Mouse (Mus musculus): ENCODE measurements at regions not wholly inside any gene's neighbourhood (a gene's known extent, or its start where the extent isn't known, plus 50 kb on each side); places are given as distances from the start of the nearest gene placed in this dataset.

DNA sequence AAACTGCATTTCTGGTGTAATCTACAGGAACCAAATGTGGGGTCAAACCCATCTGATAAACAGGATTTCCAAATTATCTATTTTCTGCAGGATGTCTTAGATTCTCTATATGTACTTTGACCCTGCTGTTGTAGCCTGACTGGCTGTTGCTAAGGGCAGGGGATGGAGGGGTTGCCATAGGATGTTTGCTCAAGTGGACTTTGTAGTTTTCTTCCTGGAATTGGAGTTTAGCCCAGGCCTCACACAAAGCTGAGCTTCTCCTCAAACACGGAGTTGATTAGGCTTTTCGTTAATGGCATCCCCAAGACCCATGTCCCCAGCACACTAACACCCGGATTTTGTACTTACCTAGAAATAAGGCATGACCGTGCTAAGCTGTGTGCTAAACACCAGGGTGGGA is 173.3 kb downstream of the Atp23 start:
- no peaks in the 10 kb centered on the region for H3K4me1 ChIP-seq
- H3K9ac ChIP-seq: no peak overlapping the region
- no peak overlapping the region for H3K27ac ChIP-seq
- no peak overlapping the region for H3K4me2 ChIP-seq (replicated peaks)
- H3K9me3 ChIP-seq: no peaks in the 10 kb centered on the region
- no peak overlapping the region for H3K4me3 ChIP-seq
- no peaks in the 10 kb centered on the region for H3K27me3 ChIP-seq
- H3K36me3 ChIP-seq: no peaks in the 10 kb centered on the region
- ATAC-seq (ENCODE audit: insufficient number of reproducible peaks, insufficient read depth, low FRiP score, low TSS enrichment): no peak
- WGBS: 91% methylated on average over 4 of the region's 4 CpGs

DNA sequence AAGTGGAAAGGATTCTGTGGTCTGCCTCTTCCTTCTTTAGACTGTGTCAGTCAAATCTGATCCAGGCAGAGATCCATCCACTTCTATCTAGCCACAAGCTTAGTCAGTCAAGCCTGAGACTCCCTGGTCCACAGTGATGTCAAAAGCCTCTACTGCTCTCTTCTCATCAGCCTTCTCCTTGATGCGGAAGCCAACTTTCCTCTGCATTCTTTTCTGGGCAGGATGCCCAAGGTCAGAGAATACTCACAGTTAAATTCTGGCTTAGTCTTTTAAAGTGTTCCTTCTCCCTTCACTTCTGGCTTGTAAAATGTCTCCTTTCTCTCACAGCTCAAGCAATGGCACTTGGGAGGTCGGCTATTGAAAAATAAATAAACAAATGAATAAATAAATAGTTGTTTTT is 183.2 kb downstream of the Atp23 start:
- ATAC-seq (ENCODE audit: insufficient number of reproducible peaks, insufficient read depth, low FRiP score, low TSS enrichment): no peak
- WGBS: 79% methylated on average over 2 of the region's 2 CpGs
- no peak overlapping the region for H3K9ac ChIP-seq
- no peak overlapping the region for H3K27ac ChIP-seq
- no peaks in the 10 kb centered on the region for H3K36me3 ChIP-seq
- H3K27me3 ChIP-seq: no peaks in the 10 kb centered on the region
- H3K4me2 ChIP-seq (replicated peaks): no peak overlapping the region
- H3K4me1 ChIP-seq: no peaks in the 10 kb centered on the region
- no peak overlapping the region for H3K4me3 ChIP-seq
- no peaks in the 10 kb centered on the region for H3K9me3 ChIP-seq

DNA sequence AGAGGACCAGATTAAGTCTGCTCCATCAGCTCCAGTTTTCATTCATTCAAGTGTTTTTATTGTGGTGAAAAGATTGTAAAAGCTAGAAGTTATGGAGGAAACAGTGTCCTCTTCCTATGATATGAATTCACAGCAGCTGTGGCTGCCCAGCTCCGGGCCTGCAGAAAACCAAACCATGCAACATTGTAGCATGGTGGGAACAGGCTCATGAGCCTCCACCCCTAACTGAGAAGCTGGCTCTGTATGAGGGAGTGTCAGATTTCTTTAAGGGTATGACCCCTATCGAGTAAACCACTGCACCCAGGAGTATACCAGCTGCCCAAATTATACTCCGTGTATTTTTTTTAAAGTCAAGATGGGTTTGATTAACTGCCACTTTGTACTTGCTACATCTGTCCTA is 189.4 kb downstream of the Atp23 start:
- Histone ChIP-seq H3K27me3 (no peaks in the 10 kb centered on the region), H3K27ac (no peak overlapping the region), H3K36me3 (no peaks in the 10 kb centered on the region), H3K9ac (no peak overlapping the region), H3K4me2 (replicated peaks) (no peak overlapping the region), H3K9me3 (no peaks in the 10 kb centered on the region), H3K4me1 (peaks cover 10% of the 10 kb centered on the region), H3K4me3 (no peak overlapping the region)
- whole genome bisulfite sequencing: 13% methylated on average over 3 of the region's 3 CpGs
- peak; percentile 82; the same call in 1 of the 2 replicates for ATAC-seq (ENCODE audit: insufficient number of reproducible peaks, insufficient read depth, low FRiP score, low TSS enrichment)

DNA sequence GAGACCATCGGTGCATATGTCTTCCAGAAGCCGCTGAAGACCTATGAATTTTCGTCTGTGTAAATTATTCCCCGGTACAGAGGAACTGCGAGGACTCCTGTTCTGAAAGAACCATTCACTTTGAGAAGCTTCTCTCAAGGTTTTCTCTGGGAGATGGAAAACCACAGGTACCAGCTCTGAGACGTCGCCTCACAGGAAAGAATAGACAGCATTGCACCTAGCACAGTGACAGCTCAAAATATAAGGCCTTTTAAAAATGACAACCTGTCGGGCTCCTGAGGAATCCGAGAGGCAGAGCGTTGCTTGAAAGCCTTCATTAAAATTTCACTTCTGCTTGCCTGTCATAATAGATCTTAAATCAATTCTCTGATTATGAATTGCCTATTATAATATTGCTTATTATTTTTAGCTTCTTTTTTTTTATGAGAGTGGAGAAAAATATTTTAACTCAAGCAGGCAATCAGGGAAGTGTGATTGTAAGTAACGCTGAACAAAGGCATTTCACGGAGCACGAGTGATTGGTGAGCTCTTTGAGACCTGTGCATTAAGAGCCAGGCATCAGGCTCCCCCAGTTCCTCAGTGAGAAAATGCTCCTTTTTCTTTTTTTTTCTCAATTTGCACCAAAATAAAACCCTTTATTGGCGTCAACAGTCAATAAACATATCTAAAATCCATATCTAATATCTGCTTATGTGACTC is 191.8 kb downstream of the Atp23 start:
- Histone ChIP-seq H3K4me2 (replicated peaks) (no peak overlapping the region), H3K4me1 (peaks cover 10% of the 10 kb centered on the region), H3K9me3 (no peaks in the 10 kb centered on the region), H3K27ac (no peak overlapping the region), H3K9ac (no peak overlapping the region), H3K36me3 (no peaks in the 10 kb centered on the region), H3K27me3 (no peaks in the 10 kb centered on the region), H3K4me3 (no peak overlapping the region)
- no peak for ATAC-seq (ENCODE audit: insufficient number of reproducible peaks, insufficient read depth, low FRiP score, low TSS enrichment)
- WGBS: 79% methylated on average over 14 of the region's 14 CpGs

DNA sequence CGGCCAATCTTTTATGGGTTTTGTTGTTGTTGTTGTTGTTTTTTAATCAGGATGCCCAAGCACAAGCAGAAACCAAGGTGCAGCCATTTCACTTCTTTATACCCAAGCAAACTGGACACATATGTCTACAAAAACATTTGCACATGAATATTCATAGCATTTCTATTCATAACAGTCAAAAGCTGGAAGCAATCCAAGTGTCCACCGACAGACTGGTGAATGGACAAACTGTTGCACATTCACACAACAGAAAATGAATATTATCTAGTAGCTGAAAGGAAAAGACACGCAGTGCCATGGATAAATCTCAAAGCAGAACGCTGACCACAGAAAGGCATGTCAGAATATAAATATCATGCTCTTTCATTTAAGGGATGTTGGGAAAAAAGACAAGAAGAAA is 192.4 kb downstream of the Atp23 start:
- ATAC-seq (ENCODE audit: insufficient number of reproducible peaks, insufficient read depth, low FRiP score, low TSS enrichment): no peak

DNA sequence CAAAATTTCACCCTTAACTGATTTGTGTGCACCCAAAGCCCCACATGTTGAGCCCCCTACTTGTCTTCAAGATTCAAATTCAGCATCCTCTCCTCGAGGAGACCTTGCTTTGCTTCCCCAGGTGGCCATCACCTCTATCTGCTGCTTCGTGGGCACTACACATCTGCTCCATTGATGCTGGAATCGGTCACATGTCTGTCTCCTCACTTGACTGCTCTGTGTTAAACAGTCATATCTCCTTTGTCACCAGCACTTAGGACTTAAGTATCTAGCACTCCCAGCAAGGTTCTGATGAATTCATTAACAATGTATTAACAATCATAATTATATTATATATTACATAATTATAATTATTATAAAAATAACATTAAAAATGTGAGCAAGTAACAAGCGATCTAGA is 192.9 kb downstream of the Atp23 start:
- no peaks in the 10 kb centered on the region for H3K36me3 ChIP-seq
- no peak overlapping the region for H3K4me2 ChIP-seq (replicated peaks)
- H3K9ac ChIP-seq: no peak overlapping the region
- H3K27ac ChIP-seq: no peak overlapping the region
- no peak for ATAC-seq (ENCODE audit: insufficient number of reproducible peaks, insufficient read depth, low FRiP score, low TSS enrichment)
- H3K9me3 ChIP-seq: no peaks in the 10 kb centered on the region
- H3K4me1 ChIP-seq: peaks cover 10% of the 10 kb centered on the region
- WGBS: 79% methylated on average over 4 of the region's 4 CpGs
- H3K4me3 ChIP-seq: no peak overlapping the region
- no peaks in the 10 kb centered on the region for H3K27me3 ChIP-seq

More for the DNA sequence above, 192.4 kb downstream of the Atp23 start:
- 67% methylated on average over 4 of the region's 4 CpGs for WGBS
- H3K4me2 ChIP-seq (replicated peaks): no peak overlapping the region
- H3K9ac ChIP-seq: no peak overlapping the region
- no peaks in the 10 kb centered on the region for H3K27me3 ChIP-seq
- no peaks in the 10 kb centered on the region for H3K36me3 ChIP-seq
- no peak overlapping the region for H3K4me3 ChIP-seq
- H3K27ac ChIP-seq: no peak overlapping the region
- H3K4me1 ChIP-seq: peaks cover 10% of the 10 kb centered on the region
- no peaks in the 10 kb centered on the region for H3K9me3 ChIP-seq

DNA sequence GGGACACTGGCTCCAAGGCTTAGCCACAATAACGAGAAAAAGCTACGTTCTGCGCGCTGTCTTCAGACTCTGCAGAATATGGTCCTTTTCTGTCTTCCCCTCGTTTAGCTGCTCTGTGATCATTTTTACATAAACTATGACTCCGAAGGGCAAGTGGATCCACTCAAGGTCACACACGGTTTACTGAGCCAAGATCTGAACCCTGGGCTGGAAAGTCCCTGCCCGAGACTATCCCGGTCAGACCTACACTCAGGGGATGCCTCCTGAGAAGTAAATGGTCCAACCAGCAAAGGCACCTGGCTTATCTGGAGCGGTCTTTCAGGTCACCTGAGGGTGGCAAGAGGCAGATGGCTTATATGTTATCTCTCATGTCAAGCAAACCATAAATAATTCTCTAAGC is 204.1 kb downstream of the Atp23 start:
- 86% methylated on average over 10 of the region's 10 CpGs for whole genome bisulfite sequencing
- Histone ChIP-seq H3K9me3 (no peaks in the 10 kb centered on the region), H3K9ac (no peak overlapping the region), H3K36me3 (no peaks in the 10 kb centered on the region), H3K27ac (no peak overlapping the region), H3K27me3 (no peaks in the 10 kb centered on the region), H3K4me1 (no peaks in the 10 kb centered on the region), H3K4me3 (no peak overlapping the region), H3K4me2 (replicated peaks) (no peak overlapping the region)
- ATAC-seq (ENCODE audit: insufficient number of reproducible peaks, insufficient read depth, low FRiP score, low TSS enrichment): no peak

DNA sequence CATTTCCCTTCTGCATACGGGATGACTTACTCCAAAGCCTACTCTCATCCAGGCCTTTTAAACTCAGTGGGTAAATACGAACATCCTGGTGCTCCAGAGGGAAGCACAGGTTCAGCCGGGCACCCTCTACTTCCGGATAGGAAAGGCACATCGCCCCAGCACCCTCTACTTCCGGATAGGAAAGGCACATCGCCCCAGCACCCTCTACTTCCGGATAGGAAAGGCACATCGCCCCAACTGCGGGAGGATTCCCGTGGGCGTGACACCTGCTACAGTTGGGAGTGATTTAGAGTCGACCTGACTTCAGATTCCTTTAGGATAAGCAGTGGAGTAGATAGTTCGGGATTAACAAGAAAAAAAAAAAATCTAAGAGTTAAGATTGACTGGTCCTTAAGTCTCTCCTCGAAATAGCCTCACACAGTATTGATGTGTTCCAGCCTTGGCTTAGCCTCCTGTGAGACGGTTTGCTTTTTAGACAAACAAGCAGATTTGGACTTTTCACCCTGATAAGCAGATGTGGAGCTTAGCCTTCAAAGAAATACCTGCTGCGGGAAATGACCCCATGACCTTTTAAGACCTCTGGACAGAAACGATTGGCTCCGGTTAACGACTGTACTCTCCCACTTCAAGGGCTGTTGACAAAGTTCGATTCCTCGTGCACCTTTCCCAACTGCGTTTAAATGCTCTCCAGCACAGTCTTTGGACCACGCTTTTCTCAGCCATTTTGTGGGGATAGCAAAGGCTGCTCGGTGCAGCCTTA is 210.1 kb downstream of the Atp23 start:
- no peaks in the 10 kb centered on the region for H3K9me3 ChIP-seq
- WGBS: 58% methylated on average over 25 of the region's 25 CpGs
- ATAC-seq (ENCODE audit: insufficient number of reproducible peaks, insufficient read depth, low FRiP score, low TSS enrichment): no peak

DNA sequence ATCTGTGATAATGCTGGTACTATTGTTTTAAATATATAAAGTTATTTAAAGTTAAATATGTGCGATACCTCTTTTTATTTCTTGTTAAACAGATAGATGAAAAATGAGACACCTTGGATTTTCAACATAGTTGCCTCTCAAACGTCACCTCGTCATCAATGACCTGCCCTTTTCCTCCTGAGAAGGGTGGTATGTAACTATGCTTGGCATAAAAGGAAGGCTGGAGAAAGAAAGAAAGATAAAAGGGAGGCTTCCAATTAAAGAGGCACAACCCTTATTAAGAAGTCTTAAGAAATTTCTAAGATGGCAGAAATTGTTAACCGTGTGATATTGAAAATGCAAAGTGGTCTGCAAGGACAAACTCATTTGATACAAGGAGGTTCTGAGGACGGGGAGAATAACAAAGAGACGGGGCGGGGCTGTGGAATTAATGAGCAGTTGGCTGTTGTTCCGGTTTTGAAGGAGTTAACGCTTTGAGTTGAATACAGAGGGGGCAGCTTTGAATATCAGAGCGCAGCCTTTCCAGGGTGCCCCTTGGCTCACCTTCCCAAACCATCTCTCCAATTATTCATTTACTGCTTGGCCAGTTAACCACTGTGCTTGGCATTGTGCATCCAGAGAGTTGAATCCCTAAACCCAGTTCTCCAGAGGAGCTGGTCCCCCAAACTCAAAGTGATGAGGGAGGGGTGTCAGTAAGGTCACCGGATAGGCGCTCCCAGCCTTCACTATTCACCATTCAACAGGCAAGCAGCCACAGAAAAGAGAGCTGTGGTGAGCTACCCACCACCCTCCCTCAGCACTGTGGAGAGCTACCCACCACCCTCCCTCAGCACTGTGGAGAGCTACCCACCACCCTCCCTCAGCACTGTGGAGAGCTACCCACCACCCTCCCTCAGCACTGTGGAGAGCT is 220.6 kb downstream of the Atp23 start:
- ATAC-seq (ENCODE audit: insufficient number of reproducible peaks, insufficient read depth, low FRiP score, low TSS enrichment): no peak
- H3K36me3 ChIP-seq: no peaks in the 10 kb centered on the region
- H3K9me3 ChIP-seq: no peaks in the 10 kb centered on the region
- 12% methylated on average over 12 of the region's 12 CpGs for WGBS
- no peak overlapping the region for H3K4me2 ChIP-seq (replicated peaks)
- H3K4me1 ChIP-seq: no peaks in the 10 kb centered on the region
- H3K9ac ChIP-seq: no peak overlapping the region
- no peak overlapping the region for H3K4me3 ChIP-seq
- no peaks in the 10 kb centered on the region for H3K27me3 ChIP-seq
- no peak overlapping the region for H3K27ac ChIP-seq

More for the DNA sequence above, 210.1 kb downstream of the Atp23 start:
- Histone ChIP-seq H3K4me1 (no peaks in the 10 kb centered on the region), H3K4me3 (no peak overlapping the region), H3K4me2 (replicated peaks) (no peak overlapping the region), H3K27me3 (no peaks in the 10 kb centered on the region), H3K9ac (no peak overlapping the region), H3K36me3 (no peaks in the 10 kb centered on the region), H3K27ac (no peak overlapping the region)

DNA sequence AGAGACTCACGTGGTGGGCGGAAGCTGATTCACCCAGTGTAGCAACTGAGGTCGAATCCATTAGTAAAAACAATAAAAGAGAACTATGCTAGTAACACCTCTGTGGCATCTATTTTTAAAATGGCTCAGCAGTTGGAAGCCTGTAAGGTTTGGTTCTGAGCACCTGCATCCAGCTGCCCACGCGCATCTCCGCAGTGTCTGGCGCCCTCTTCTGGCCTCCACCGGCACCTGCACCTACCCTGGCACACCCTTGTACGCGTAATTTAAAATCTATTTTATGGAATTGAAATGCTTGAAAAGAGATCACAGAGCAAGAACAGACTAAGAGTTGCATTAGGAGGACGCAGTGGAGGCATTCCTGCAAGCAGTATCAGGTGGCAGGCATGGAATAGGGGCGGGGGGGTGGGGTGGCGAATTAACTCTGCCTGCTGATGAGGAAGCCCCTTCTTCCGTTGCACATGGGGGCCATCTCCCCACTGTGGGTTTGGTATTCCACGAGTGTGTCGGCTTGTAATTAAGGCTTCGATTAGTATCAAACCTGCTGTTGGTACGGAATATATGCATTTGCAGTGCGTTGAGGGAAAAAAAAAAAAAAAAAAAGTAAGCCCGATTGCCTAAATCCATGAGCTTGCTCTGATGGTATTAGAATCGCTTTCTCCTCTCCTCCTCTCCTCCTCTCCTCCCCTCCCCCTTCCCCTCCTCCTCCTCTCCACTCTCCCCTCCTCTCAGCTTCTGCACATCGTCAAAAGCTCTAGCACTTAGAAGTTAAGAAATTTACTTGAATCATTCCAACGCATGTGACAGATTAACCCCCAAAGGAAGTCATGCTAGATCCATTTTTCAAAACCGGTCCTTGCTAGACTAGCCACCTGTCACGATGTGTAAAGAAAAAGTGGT is 221.7 kb downstream of the Atp23 start:
- Histone ChIP-seq H3K27me3 (no peaks in the 10 kb centered on the region), H3K9me3 (no peaks in the 10 kb centered on the region), H3K36me3 (no peaks in the 10 kb centered on the region), H3K4me1 (no peaks in the 10 kb centered on the region), H3K9ac (no peak overlapping the region), H3K27ac (no peak overlapping the region), H3K4me2 (replicated peaks) (no peak overlapping the region), H3K4me3 (no peak overlapping the region)
- no peak for ATAC-seq (ENCODE audit: insufficient number of reproducible peaks, insufficient read depth, low FRiP score, low TSS enrichment)
- WGBS: 25% methylated on average over 25 of the region's 25 CpGs

DNA sequence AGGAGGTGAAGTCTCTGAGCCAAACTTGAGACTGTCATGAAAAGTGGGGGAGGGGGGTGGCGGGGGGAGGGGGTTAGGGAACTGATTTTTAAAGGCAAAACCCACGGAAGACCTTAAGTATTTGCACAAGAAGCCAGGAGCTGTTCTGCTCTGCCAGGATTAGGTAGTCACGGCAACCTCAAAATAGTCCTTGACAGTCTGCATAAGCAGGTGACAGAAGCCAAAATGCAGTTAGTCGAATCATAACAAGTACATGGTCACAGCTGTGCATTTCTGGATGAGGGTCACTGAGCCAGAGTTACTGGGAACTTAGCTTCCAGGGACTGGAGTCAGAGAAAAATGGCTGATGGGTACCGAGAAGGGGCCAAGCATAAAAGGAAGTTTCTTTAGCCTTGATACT is 227.7 kb downstream of the Atp23 start:
- 52% methylated on average over 5 of the region's 5 CpGs for WGBS
- Histone ChIP-seq H3K4me2 (replicated peaks) (no peak overlapping the region), H3K4me3 (no peak overlapping the region), H3K4me1 (no peaks in the 10 kb centered on the region), H3K9ac (no peak overlapping the region), H3K27ac (no peak overlapping the region), H3K36me3 (no peaks in the 10 kb centered on the region), H3K27me3 (no peaks in the 10 kb centered on the region), H3K9me3 (no peaks in the 10 kb centered on the region)
- ATAC-seq (ENCODE audit: insufficient number of reproducible peaks, insufficient read depth, low FRiP score, low TSS enrichment): no peak

Measured in embryonic facial prominence, embryonic 12.5 days (tissue).